Mouse (Mus musculus) intestine, postnatal 0 days (tissue): ENCODE measurements around the gene Myo1a. TPM values are rescaled to one million over a fixed set of nuclear protein-coding genes. Genes with fewer than 3 reads are reported as not detected.

Experiments
- ATAC-seq: fragments of 200-750 bp; cut with Nextera tagmentation; 2 replicates; pipeline ENCODE4 v1.8.0; 2017; ENCODE audit warnings: mild to moderate bottlenecking, moderate TSS enrichment, moderate library complexity
- H3K27ac ChIP-seq: fragments of 300-500 bp; sonication (generic); 2 replicates; pipeline ENCODE4 v1.5.1; 2014; ENCODE audit warnings: mild to moderate bottlenecking, low read depth, low read length, moderate library complexity
- H3K27me3 ChIP-seq: fragments of 300-500 bp; sonication (generic); replicated peaks from 2 replicates; pipeline ENCODE4 v1.6.1; 2014; ENCODE audit warnings: low read length, mixed read lengths; ENCODE audit not compliant: control insufficient read depth, insufficient read depth
- H3K36me3 ChIP-seq: fragments of 300-500 bp; sonication (generic); 2 replicates; pipeline ENCODE4 v1.6.1; 2014; ENCODE audit warnings: mild to moderate bottlenecking, moderate library complexity; ENCODE audit not compliant: control insufficient read depth, insufficient read depth
- H3K4me1 ChIP-seq: fragments of 300-500 bp; sonication (generic); replicated peaks from 2 replicates; pipeline ENCODE4 v1.6.1; 2014; ENCODE audit warnings: antibody characterized with exemption, low read length, mixed read lengths; ENCODE audit not compliant: control insufficient read depth, insufficient read depth
- H3K4me2 ChIP-seq: fragments of 300-500 bp; sonication (generic); replicated peaks from 2 replicates; pipeline ENCODE4 v1.6.1; 2014; ENCODE audit warnings: low read depth, mild to moderate bottlenecking, moderate library complexity
- H3K4me3 ChIP-seq: fragments of 300-500 bp; sonication (generic); 2 replicates; pipeline ENCODE4 v1.5.1; 2014; ENCODE audit warnings: low read depth, low read length
- H3K9ac ChIP-seq: fragments of 300-500 bp; sonication (generic); 2 replicates; pipeline ENCODE4 v1.6.1; 2014; ENCODE audit warnings: mild to moderate bottlenecking, low read depth, low read length
- H3K9me3 ChIP-seq: fragments of 300-500 bp; sonication (generic); 2 replicates; pipeline ENCODE4 v1.6.1; 2016; ENCODE audit warnings: mixed run types; ENCODE audit not compliant: control insufficient read depth
- CTCF ChIP-seq: sonication (generic); IDR thresholded peaks from 2 replicates; pipeline ENCODE4 v1.5.1; 2016; ENCODE audit warnings: low read depth, mild to moderate bottlenecking, control low read depth, antibody characterized with exemption, moderate library complexity
- WGBS: fragments of 180-500 bp; shearing (Covaris S2); extraction: QIAGEN DNeasy Blood & Tissue Kit; methylation state at CpG from one replicate; pipeline ENCODE4 v1.1.7; 2014; 5-methylcytosine and 5-hydroxymethylcytosine counted together
- polyA plus RNA-seq: library from polyadenylated mRNA; unstranded; fragments of >200 nt; fragmentation: Nextera tagmentation; extraction: Ambion mirVana; gene quantifications from 2 replicates; pipeline ENCODE4 v1.2.1, GENCODE M21; 2015

Myo1a gene
- polyA plus RNA-seq, 1 experiment from 2014 or later: 73.8 TPM

DNA sequence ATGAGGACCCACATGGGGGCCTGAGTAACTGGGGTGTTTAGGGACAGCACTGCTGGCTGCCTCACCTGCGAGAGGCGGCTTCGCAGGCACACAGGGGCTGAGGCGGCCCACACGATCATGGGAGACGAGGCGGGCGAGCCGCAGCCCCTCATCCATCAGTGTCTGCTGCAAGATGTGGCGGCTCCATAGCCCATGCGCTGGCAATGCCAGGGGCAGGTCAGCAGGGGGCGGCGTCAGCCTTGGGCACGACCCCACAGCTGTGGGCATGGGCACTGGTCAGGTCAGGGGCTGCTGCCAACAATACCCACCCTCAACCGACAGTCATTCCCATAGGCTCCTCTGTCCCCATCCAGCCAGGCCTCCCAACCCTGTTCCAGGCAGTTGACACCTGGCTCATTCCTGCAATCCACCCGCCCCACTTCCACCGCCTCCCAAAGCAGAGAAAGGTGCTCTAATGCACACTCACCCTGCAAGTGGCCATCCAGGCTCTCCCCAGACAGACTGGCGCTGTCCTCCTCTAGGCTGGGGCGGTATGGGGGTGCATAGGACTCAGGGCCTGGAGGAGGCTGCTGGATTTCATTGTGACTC is 42.2 kb upstream of the Myo1a start:
- H3K36me3 ChIP-seq: peaks cover 16% of the 10 kb centered on the region
- peak; percentile 50 for TF ChIP-seq CTCF
- 42% methylated on average over 19 of the region's 19 CpGs for WGBS
- no peaks in the 10 kb centered on the region; the same call in 1 of the 2 replicates for H3K27me3 ChIP-seq
- H3K4me1 ChIP-seq: no peaks in the 10 kb centered on the region; the same call in 1 of the 2 replicates
- no peak overlapping the region for H3K9ac ChIP-seq
- H3K27ac ChIP-seq: peak overlapping the region; percentile 54; the same call in 1 of the 2 replicates
- H3K4me3 ChIP-seq: peak overlapping the region; percentile 28
- peak overlapping the region; percentile 70 for H3K4me2 ChIP-seq
- ATAC-seq: no peak
- no peaks in the 10 kb centered on the region for H3K9me3 ChIP-seq

DNA sequence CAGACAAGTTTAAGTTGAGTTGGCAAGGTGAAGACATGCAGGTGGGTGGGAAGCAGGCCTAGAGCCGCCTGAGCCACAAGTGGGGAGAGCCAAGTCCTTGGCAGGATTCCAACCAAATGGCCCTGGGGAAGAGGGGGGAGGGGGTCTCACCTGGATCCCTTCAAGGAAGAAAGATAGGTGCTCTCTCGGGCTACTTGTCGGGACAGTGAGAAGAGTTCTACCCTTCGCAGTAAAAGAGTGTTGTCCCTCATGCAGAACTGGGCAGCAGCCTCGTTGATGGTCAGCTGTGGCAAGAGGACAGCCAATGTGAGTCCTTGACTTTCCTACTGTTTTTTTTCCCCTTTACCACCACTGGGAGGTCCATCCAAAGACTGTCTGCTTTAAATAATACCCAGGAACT is 41.4 kb upstream of the Myo1a start:
- no peak for TF ChIP-seq CTCF
- H3K4me2 ChIP-seq: no peak overlapping the region
- H3K9ac ChIP-seq: no peak overlapping the region

DNA sequence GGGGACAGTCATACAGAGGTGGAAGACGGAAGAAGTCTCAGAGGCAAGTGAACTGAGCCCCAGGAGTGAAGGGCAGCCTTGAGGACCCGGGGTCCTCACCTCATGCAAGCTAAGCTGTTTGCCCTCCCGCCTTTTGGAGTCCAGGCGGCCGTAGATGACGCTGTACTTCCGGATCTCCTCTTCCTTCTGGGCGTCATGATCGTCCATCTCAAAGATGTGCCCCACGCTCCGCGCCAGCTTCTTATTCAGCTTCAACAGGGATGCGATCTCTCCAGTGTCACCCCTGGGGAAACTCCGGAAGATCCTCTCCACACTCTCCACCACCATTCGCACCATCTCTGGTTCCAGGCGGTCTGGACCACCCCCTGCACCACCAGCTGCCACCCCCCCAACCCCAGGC is 40.8 kb upstream of the Myo1a start:
- 51% methylated on average over 16 of the region's 16 CpGs for WGBS
- Histone ChIP-seq H3K27ac (no peak overlapping the region), H3K36me3 (peaks cover 16% of the 10 kb centered on the region), H3K4me3 (no peak overlapping the region), H3K4me2 (peak overlapping the region; percentile 24; the same call in 1 of the 2 replicates), H3K9me3 (no peaks in the 10 kb centered on the region), H3K4me1 (no peaks in the 10 kb centered on the region; the same call in 1 of the 2 replicates), H3K9ac (no peak overlapping the region), H3K27me3 (no peaks in the 10 kb centered on the region; the same call in 1 of the 2 replicates)
- ATAC-seq: no peak
- no peak for TF ChIP-seq CTCF

More for the DNA sequence above, 41.4 kb upstream of the Myo1a start:
- H3K36me3 ChIP-seq: peaks cover 16% of the 10 kb centered on the region
- ATAC-seq: no peak
- no peaks in the 10 kb centered on the region; the same call in 1 of the 2 replicates for H3K4me1 ChIP-seq
- H3K4me3 ChIP-seq: no peak overlapping the region
- H3K27ac ChIP-seq: no peak overlapping the region
- WGBS: 27% methylated on average over 5 of the region's 5 CpGs
- no peaks in the 10 kb centered on the region; the same call in 1 of the 2 replicates for H3K27me3 ChIP-seq
- no peaks in the 10 kb centered on the region for H3K9me3 ChIP-seq

DNA sequence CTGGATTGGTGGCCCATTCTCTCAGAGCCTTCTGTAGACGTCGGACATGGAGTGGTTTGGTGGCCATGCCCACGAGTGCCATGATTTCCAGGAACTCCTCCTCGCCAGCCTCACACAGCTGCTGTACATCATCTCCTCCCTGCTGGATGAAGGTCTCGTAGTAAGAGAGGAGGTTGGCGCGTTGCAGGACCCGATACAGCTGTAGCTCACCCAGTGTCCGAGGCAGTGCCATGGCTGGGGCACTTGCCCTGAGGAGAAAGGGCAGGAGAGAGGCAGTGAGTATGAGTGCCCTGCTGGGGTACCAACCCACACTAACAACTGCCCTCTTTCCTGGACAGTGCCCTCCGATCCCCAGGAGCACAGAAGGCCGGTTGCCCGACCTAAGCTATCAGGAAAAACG is 40.1 kb upstream of the Myo1a start:
- H3K27ac ChIP-seq: no peak overlapping the region
- no peak for TF ChIP-seq CTCF
- WGBS: 55% methylated on average over 13 of the region's 13 CpGs
- H3K4me3 ChIP-seq: no peak overlapping the region
- ATAC-seq: no peak
- H3K36me3 ChIP-seq: peaks cover 11% of the 10 kb centered on the region
- no peaks in the 10 kb centered on the region; the same call in 1 of the 2 replicates for H3K27me3 ChIP-seq
- no peaks in the 10 kb centered on the region for H3K9me3 ChIP-seq
- H3K4me1 ChIP-seq: no peaks in the 10 kb centered on the region; the same call in 1 of the 2 replicates
- peak overlapping the region; percentile 93 for H3K4me2 ChIP-seq
- H3K9ac ChIP-seq: no peak overlapping the region

DNA sequence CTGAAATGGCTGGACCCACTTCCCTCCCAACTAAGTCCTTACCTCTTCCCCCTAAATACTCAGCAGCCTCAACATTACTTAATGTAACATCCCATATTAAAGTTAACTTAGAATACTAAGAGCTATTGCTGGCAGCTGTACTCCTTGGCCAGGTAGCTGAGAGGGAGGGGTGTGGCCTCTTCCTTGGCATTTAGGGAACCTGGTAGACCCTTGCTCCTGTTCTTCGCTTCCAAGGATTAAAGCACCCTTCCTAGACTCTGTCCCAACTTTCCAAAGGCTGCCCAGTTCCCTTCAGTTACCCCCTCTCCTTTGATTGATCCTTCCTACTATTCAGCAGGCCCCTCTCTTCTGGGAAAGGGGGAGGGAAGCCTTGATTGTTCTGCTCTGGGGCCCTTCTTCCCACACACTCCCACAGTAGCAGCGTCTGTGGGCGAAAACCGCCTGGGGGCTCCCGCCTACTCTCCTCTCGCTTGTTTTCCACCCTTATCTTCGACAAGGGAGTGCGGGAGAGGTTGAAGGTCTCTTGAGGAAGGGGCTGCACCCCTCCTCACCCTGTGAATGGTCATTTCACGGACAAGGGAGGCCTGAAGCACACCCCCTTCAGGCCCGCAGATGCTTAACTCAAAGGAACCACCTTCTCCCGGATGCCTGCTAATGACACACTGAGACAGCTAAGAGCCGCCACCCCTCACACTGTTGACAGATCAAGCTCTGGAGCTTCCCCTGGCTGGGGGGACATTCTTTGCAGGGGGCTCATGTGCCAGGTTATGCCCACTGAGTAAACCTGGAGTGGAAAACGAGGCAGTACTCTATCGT is 39.4 kb upstream of the Myo1a start:
- Histone ChIP-seq H3K4me2 (peak overlapping the region; percentile 93), H3K36me3 (peaks cover 4% of the 10 kb centered on the region; the same call in 1 of the 2 replicates), H3K27me3 (no peaks in the 10 kb centered on the region; the same call in 1 of the 2 replicates), H3K4me1 (no peaks in the 10 kb centered on the region; the same call in 1 of the 2 replicates), H3K9ac (peak overlapping the region; percentile 67), H3K27ac (peak overlapping the region; percentile 81; the same call in 1 of the 2 replicates), H3K4me3 (peak overlapping the region; percentile 56), H3K9me3 (no peaks in the 10 kb centered on the region)
- peak; percentile 40 for TF ChIP-seq CTCF
- ATAC-seq: no peak
- 18% methylated on average over 14 of the region's 14 CpGs for WGBS
